Mouse (Mus musculus) spleen, adult 2 months (tissue): ENCODE measurements around the gene Cope. TPM values are rescaled to one million over a fixed set of nuclear protein-coding genes. Genes with fewer than 3 reads are reported as not detected.

ENCODE experiments used
- DNase-seq, 2 experiments: peaks; one replicate each; pipeline versions ENCODE4 v3.0.0 to v3.0.0-alpha.2; 2012 to 2021; ENCODE audit warnings: low spot score in 2 of 2, low read depth in 1 of 2
- H3K27ac ChIP-seq: fragments of 200-500 bp; 2 replicates; pipeline ENCODE4 v1.5.1; 2012; ENCODE audit warnings: low read length, inconsistent platforms; ENCODE audit not compliant: insufficient read depth
- H3K27me3 ChIP-seq: fragments of 200-500 bp; 2 replicates; pipeline ENCODE4 v1.6.1; 2012; ENCODE audit warnings: mild to moderate bottlenecking, moderate library complexity, low read length, inconsistent platforms; ENCODE audit not compliant: control insufficient read depth, insufficient read depth
- H3K36me3 ChIP-seq: fragments of 200-500 bp; 2 replicates; pipeline ENCODE4 v1.6.1; 2012; ENCODE audit warnings: mild to moderate bottlenecking, low read length, inconsistent platforms; ENCODE audit not compliant: control insufficient read depth, insufficient read depth
- H3K4me1 ChIP-seq: fragments of 200-500 bp; 2 replicates; pipeline ENCODE4 v1.6.1; 2011; ENCODE audit warnings: inconsistent platforms; ENCODE audit not compliant: control insufficient read depth, insufficient read depth, insufficient read length
- H3K4me3 ChIP-seq: fragments of 200-500 bp; 2 replicates; pipeline ENCODE4 v1.5.1; 2011; ENCODE audit warnings: mild to moderate bottlenecking, inconsistent platforms; ENCODE audit not compliant: insufficient read depth, insufficient read length; ENCODE audit errors: extremely low read depth
- CTCF ChIP-seq: fragments of 200-500 bp; IDR thresholded peaks from 2 replicates; pipeline ENCODE4 v1.5.1; 2011; ENCODE audit warnings: mild to moderate bottlenecking, inconsistent platforms; ENCODE audit not compliant: insufficient read depth, insufficient read length, insufficient replicate concordance; ENCODE audit errors: extremely low read depth
- POLR2A ChIP-seq: fragments of 200-500 bp; IDR thresholded peaks from 2 replicates; pipeline ENCODE4 v1.6.1; 2011; ENCODE audit warnings: low read depth, low read length, inconsistent platforms
- WGBS: fragments of 180-500 bp; shearing (Covaris S2); methylation state at CpG from one replicate; pipeline ENCODE4 v1.1.7; 2018; 5-methylcytosine and 5-hydroxymethylcytosine counted together
- polyA plus RNA-seq: library from polyadenylated mRNA; depleted of rRNA; stranded (reverse); fragments of >200 nt; gene quantifications from 2 replicates; pipeline ENCODE4 v1.2.3, GENCODE M21; 2012

Cope gene
- polyA plus RNA-seq, 1 experiment = 200 TPM

GRCm38 (mm10) chr8:70300881-70301280 is 1.4 kb upstream of the Cope start:
- TF ChIP-seq POLR2A (no peak), CTCF (no peak)
- no peaks in the 10 kb centered on the region for H3K27me3 ChIP-seq
- no peak overlapping the region for H3K4me3 ChIP-seq
- peaks cover 6% of the 10 kb centered on the region; the same call in 1 of the 2 replicates for H3K4me1 ChIP-seq
- peaks cover 27% of the 10 kb centered on the region for H3K36me3 ChIP-seq
- WGBS = 37% methylated on average over 3 of the region's 3 CpGs
- H3K27ac ChIP-seq = no peak overlapping the region
- DNase-seq = no peak

- H3K4me3 ChIP-seq = peak overlapping the region; percentile 82
- whole genome bisulfite sequencing = 2% methylated on average over 16 of the region's 16 CpGs
- H3K36me3 ChIP-seq = peaks cover 21% of the 10 kb centered on the region
- no peaks in the 10 kb centered on the region for H3K27me3 ChIP-seq
- no peak for DNase-seq
- peaks cover 6% of the 10 kb centered on the region; the same call in 1 of the 2 replicates for H3K4me1 ChIP-seq
- TF ChIP-seq CTCF = no peak
- no peak for TF ChIP-seq POLR2A
- peak overlapping the region; percentile 52 for H3K27ac ChIP-seq
Measured at GRCm38 (mm10) chr8:70302901-70303300, 583 bp downstream of the Cope start.

DNA sequence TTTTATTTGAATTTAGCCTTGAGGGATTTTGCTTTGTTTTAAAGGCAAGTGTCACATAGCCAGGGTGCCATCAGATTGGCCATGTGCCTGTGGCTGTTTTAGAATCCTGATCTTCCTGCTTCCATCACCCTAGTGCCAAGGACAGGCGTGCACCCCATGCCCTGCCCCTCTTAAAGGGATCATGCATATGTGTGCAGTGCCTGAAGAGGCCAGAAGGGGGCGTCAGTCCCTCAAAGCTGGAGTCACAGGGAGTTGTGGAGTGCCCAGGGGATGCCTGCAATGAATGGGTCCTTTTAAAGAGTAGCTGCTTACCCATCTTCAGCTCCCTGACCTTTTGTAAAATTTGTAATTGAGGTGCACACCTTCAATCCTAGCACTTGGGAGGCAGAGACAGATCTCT is 7.0 kb downstream of the Cope start:
- H3K27ac ChIP-seq = no peak overlapping the region
- DNase-seq = no peak

GRCm38 (mm10) chr8:70313399-70313798 is 11.1 kb downstream of the Cope start:
- Histone ChIP-seq H3K27ac (no peak overlapping the region), H3K36me3 (peaks cover 24% of the 10 kb centered on the region), H3K4me1 (peaks cover 6% of the 10 kb centered on the region), H3K27me3 (no peaks in the 10 kb centered on the region; the same call in 1 of the 2 replicates), H3K4me3 (no peak overlapping the region)
- WGBS = 77% methylated on average over 2 of the region's 2 CpGs
- TF ChIP-seq CTCF (no peak), POLR2A (no peak)
- no peak for DNase-seq

More for the DNA sequence above, 7.0 kb downstream of the Cope start:
- peak; percentile 48; the same call in 1 of the 2 replicates for TF ChIP-seq CTCF
- TF ChIP-seq POLR2A = no peak
- H3K4me3 ChIP-seq = no peak overlapping the region
- WGBS = 44% methylated on average over 2 of the region's 2 CpGs
- no peaks in the 10 kb centered on the region for H3K27me3 ChIP-seq
- H3K36me3 ChIP-seq = peaks cover 45% of the 10 kb centered on the region
- no peaks in the 10 kb centered on the region for H3K4me1 ChIP-seq

DNA sequence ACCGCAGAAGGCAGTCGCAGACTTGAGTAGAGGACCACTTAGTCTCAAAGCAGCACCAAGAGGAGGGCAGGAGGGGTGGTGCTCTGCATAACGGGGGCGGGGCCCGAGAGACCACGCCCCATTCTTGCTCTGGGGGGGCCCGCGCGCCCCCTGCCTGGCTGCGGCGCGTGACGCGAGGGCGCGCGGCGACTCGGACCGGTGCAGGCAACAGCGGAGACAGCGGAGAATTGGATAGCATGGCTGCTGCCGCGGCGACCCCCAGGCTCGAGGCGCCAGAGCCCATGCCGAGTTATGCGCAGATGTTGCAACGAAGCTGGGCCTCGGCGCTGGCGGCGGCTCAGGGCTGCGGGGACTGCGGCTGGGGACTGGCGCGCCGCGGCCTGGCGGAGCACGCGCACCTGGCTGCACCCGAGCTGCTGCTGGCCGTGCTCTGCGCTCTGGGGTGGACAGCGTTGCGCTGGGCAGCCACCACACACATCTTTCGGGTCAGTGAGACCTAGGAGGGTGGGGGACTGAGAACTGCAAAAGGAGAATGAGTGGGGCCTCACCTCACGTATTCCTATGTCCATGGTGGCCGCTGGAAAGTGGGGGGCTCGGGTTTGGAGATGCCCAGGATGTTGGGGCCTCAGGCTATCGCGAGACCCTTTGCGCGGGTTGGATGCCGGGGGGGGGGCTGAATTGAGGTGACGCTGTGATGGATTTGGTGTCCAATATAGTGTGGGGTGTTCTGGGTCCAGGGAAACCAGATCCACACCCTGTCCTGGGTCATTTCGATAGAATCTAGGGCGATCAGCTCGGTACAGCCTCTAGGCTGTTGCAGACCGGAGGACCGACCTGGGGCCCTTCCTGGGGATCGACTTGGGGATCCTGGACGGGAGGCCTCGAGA is 13.5 kb downstream of the Cope start, which contains the start of gene Cers1:
TSS of gene Cers1 (plus strand) at position 152 of the 887 bp plus-strand sequence.
- DNase-seq = no peak
- Histone ChIP-seq H3K27me3 (no peaks in the 10 kb centered on the region; the same call in 1 of the 2 replicates), H3K4me1 (peaks cover 6% of the 10 kb centered on the region)

DNA sequence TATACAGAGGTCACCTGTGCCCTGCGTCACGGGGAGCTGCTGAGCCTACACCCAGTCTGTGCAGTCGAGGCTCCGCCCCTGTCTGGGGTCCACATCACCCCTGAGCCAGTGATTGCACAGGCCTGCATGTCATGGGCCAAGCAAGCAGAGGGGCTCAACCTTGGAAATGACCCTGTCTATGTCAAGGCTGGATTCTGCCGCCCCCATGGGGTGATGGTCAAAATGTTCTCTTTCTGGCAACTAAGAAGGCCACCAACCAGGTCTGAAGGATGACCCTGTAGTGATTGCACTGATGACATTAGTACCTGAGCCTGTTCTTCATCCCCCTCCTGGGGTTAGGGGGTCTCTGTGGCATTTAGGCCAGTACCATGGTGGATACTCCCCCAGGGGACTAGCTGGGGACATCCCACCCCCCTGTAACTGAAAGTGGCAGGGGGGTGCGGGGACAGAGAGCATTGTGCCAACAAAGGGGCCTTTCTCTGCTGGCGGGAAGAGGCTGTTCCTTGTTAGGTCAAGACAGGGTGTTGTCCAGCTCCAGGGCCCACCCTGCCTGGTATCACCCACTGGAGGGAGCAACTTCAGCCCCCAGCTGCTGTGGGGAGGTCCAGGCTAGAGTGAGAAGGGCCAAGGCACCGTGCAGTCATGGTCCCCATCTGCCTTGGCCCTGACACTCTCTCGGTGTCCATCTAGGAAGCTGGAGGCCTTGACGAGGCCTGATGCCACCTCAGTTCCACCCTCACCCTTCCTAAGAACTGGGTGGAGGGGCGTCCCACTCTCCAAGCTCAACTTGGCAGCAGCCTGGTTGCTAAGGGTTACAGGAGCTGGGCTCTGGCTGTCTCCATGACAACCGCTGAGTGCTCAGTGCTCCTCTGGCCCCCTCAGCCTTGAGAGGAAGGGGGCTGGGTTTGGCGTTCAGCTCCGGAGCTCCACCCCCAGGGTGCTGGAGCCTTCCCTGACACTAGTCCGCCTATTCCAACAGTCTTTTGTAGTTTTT is 14.5 kb downstream of the Cope start:
- Histone ChIP-seq H3K27me3 (no peaks in the 10 kb centered on the region; the same call in 1 of the 2 replicates), H3K36me3 (peaks cover 9% of the 10 kb centered on the region), H3K4me1 (peaks cover 6% of the 10 kb centered on the region), H3K27ac (no peak overlapping the region), H3K4me3 (no peak overlapping the region)
- WGBS = 42% methylated on average over 15 of the region's 15 CpGs
- TF ChIP-seq CTCF (no peak), POLR2A (no peak)
- DNase-seq = no peak

More for the DNA sequence above, 13.5 kb downstream of the Cope start, which contains the start of gene Cers1:
- H3K4me3 ChIP-seq = peak within 1 kb of the TSS; percentile 36; the same call in 1 of the 2 replicates
- TF ChIP-seq CTCF = no peak
- no peak for TF ChIP-seq POLR2A
- H3K27ac ChIP-seq = no peak within 1 kb of the TSS
- H3K36me3 ChIP-seq = peaks cover 15% of the 10 kb centered on the region
- WGBS = 11% methylated on average over 66 of the region's 66 CpGs
